Mouse (Mus musculus) CH12.LX (cell line): Measurements from ENCODE around the gene Plscr2.

Experiments
- CTCF ChIP-seq, 2 experiments: IDR thresholded peaks in 1 of 2; conservative IDR thresholded peaks in 1 of 2; 2 replicates each; pipeline ENCODE4 v1.5.1; 2011 to 2012; ENCODE audit warnings: low read depth in 2 of 2, low read length in 2 of 2, improper control_type of control experiment in 1 of 2, inconsistent platforms in 1 of 2, mild to moderate bottlenecking in 1 of 2, moderate library complexity in 1 of 2
- MAFK ChIP-seq: IDR thresholded peaks from 2 replicates; pipeline ENCODE4 v1.6.1; 2011; ENCODE audit warnings: low read length, improper control_type of control experiment; ENCODE audit not compliant: insufficient replicate concordance
- POLR2AphosphoS2 ChIP-seq: IDR thresholded peaks from 2 replicates; pipeline ENCODE4 v1.6.1; 2011; ENCODE audit warnings: low read depth, low read length, improper control_type of control experiment
- RCOR1 ChIP-seq: conservative IDR thresholded peaks from 2 replicates; pipeline ENCODE4 v1.6.1; 2012; ENCODE audit warnings: low read depth, mild to moderate bottlenecking, inconsistent platforms, low read length, improper control_type of control experiment
- ZC3H11A ChIP-seq: IDR thresholded peaks from 2 replicates; pipeline ENCODE4 v1.6.1; 2012; ENCODE audit warnings: low read depth, mild to moderate bottlenecking, inconsistent platforms, low read length, improper control_type of control experiment
- ZMIZ1 ChIP-seq: IDR thresholded peaks from 2 replicates; pipeline ENCODE4 v1.6.1; 2012; ENCODE audit warnings: low read depth, mild to moderate bottlenecking, inconsistent platforms, low read length, improper control_type of control experiment

GRCm38 (mm10) chr9:92338954-92339353, 63.6 kb downstream of the Plscr2 start:
- TF ChIP-seq ZC3H11A (no peak), MAFK (no peak), CTCF (conservative IDR thresholded peaks at IDR 0.05 in 1 of 2, IDR thresholded peaks at IDR 0.05 in 1 of 2; ENCODE audit: low read depth in 2 of 2, low read length in 2 of 2) (no peak), RCOR1 (no peak), ZMIZ1 (no peak), POLR2AphosphoS2 (no peak)
